Mouse (Mus musculus) megakaryocyte progenitor cell, adult 5-6 weeks (primary cell): ENCODE measurements around the gene Pgd. TPM values are rescaled to one million over a fixed set of nuclear protein-coding genes. Genes with fewer than 3 reads are reported as not detected.
"Not testable (repeated sequence)": the region's sequence is repeated elsewhere in the genome, so short reads cannot be mapped to it uniquely, and the experiment has no call there.

Experiments
- ATAC-seq: replicated peaks from 2 replicates; pipeline ENCODE4 v1.8.0; 2016; ENCODE audit warnings: mild to moderate bottlenecking, moderate TSS enrichment, inconsistent platforms; ENCODE audit not compliant: poor library complexity
- total RNA-seq, 2 experiments: library from RNA; stranded (forward) in 1 of 2; stranded (reverse) in 1 of 2; fragments of 157-497, 149-512 nt in 1 of 2; fragments of 200-1000 nt in 1 of 2; gene quantifications; 2 replicates each; pipeline versions ENCODE4 v1.2.3 to v1.2.4; 2015 to 2017

The Pgd gene
- total RNA-seq, 2 experiments from 2014 or later = 115 to 128 TPM

- ATAC-seq = not testable (repeated sequence)
Observed at GRCm38 (mm10) chr4:149169926-149170325, 3.4 kb upstream of the Pgd start.

GRCm38 (mm10) chr4:149168016-149168415 is 1.4 kb upstream of the Pgd start:
- no peak for ATAC-seq

GRCm38 (mm10) chr4:149166957-149167611 is 513 bp upstream of the Pgd start:
- ATAC-seq = peak; percentile 18

GRCm38 (mm10) chr4:149164150-149164549 is 2.4 kb downstream of the Pgd start:
- ATAC-seq = no peak

GRCm38 (mm10) chr4:149163196-149163595 is 3.4 kb downstream of the Pgd start:
- ATAC-seq = no peak

GRCm38 (mm10) chr4:149161166-149161565 is 5.4 kb downstream of the Pgd start:
- ATAC-seq = 0 out of 2 replicates have a peak, but pooled peaks have one; percentile 30

- no peak for ATAC-seq
Observed at GRCm38 (mm10) chr4:149159891-149160290, 6.7 kb downstream of the Pgd start.

- no peak for ATAC-seq
Observed at GRCm38 (mm10) chr4:149159203-149159602, 7.4 kb downstream of the Pgd start.

GRCm38 (mm10) chr4:149157415-149157973 is 9.1 kb downstream of the Pgd start:
- no peak for ATAC-seq

GRCm38 (mm10) chr4:149155711-149156110 is 10.9 kb downstream of the Pgd start:
- peak; percentile 93 for ATAC-seq

- ATAC-seq = no peak
Observed at GRCm38 (mm10) chr4:149154859-149155258, 11.7 kb downstream of the Pgd start.

- no peak for ATAC-seq
Observed at GRCm38 (mm10) chr4:149150721-149151120, 15.8 kb downstream of the Pgd start.

- no peak for ATAC-seq
Observed at GRCm38 (mm10) chr4:149150256-149150655, 16.3 kb downstream of the Pgd start.

- ATAC-seq = no peak
Observed at GRCm38 (mm10) chr4:149149611-149150010, 17.0 kb downstream of the Pgd start.

- ATAC-seq = no peak
Observed at GRCm38 (mm10) chr4:149149196-149149595, 17.4 kb downstream of the Pgd start.

- no peak for ATAC-seq
Observed at GRCm38 (mm10) chr4:149148084-149148483, 18.5 kb downstream of the Pgd start.

GRCm38 (mm10) chr4:149147528-149147927 is 19.0 kb downstream of the Pgd start:
- no peak for ATAC-seq

- no peak for ATAC-seq
Observed at GRCm38 (mm10) chr4:149145151-149145550, 21.4 kb downstream of the Pgd start.

GRCm38 (mm10) chr4:149144459-149144858 is 22.1 kb downstream of the Pgd start:
- ATAC-seq = peak; percentile 95

- peak; percentile 47 for ATAC-seq
Observed at GRCm38 (mm10) chr4:149143594-149143993, 23.0 kb downstream of the Pgd start.

- no peak for ATAC-seq
Observed at GRCm38 (mm10) chr4:149138515-149138914, 28.1 kb downstream of the Pgd start.

- peak; percentile 94 for ATAC-seq
Observed at GRCm38 (mm10) chr4:149136982-149137770, 29.4 kb downstream of the Pgd start, which contains the start of gene Cenps. Gene Cenps (minus strand): TSS chr4:149137629.
